ENCODE assay signal across 13 mouse cellular contexts in the genomic region with DNA sequence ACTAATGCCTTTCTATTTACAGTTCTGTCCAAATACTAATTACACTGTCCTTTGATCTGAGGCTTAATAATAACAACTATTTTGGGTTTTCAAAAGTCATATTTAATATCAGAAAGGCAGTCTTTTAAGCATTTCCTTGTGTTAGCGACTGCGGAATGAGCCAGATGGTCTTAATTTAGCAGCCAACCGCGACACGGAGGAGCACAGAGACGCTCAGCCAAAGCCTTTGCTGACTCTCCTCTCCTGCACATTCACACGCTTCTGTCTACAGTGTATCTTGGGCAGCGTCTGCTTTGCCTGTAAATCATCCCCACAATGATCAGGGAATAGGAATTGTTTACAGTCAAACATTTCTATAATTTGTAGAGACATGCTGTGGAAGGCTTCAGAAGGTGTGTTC.
DNase-seq lines count a peak whose midpoint lies in the region; ATAC-seq and TF ChIP-seq lines count a peak whose summit lies in the region.
"Had no signal": no experiment of that assay in that cellular context is flagged by ENCODE, and none has a peak within 500 bp of the region (broad histone marks: within the 10 kb centered on the region; RNA-seq: fewer than 3 reads in every experiment).

No protein-coding gene starts in this region.

- no peaks in the 10 kb centered on the region for H3K4me1 ChIP-seq in midbrain, postnatal 0 days (ENCODE audit: insufficient read depth, low read length)
- 0 out of 2 replicates have a peak, but pooled peaks cover 2% of the 10 kb centered on the region for H3K4me1 ChIP-seq in midbrain, embryonic 16.5 days (ENCODE audit: control insufficient read depth, insufficient read depth, low read length)
- peaks cover 15% of the 10 kb centered on the region for H3K4me1 ChIP-seq in forebrain, embryonic 15.5 days
- H3K4me1 ChIP-seq in kidney, embryonic 14.5 days (ENCODE audit: control insufficient read depth, insufficient read depth, low read length) = peaks cover 5% of the 10 kb centered on the region; the same call in 1 of the 2 replicates

- no peaks in the 10 kb centered on the region for H3K27me3 ChIP-seq in midbrain, postnatal 0 days (ENCODE audit: insufficient read depth, low read length)
- no peaks in the 10 kb centered on the region for H3K27me3 ChIP-seq in midbrain, embryonic 16.5 days (ENCODE audit: control insufficient read depth, insufficient read depth, low read depth, low read length)
- H3K27me3 ChIP-seq in forebrain, embryonic 15.5 days = no peaks in the 10 kb centered on the region
- no peaks in the 10 kb centered on the region for H3K27me3 ChIP-seq in kidney, embryonic 14.5 days (ENCODE audit: control insufficient read depth, insufficient read depth, low read length)
- H3K27me3 ChIP-seq: CH12.LX had no signal

- H3K9ac ChIP-seq in midbrain, postnatal 0 days (replicated peaks; ENCODE audit: low read length, poor library complexity, severe bottlenecking) = no peak overlapping the region
- no peak overlapping the region for H3K9ac ChIP-seq in midbrain, embryonic 16.5 days (ENCODE audit: low read depth, low read length)
- H3K9ac ChIP-seq in forebrain, embryonic 15.5 days (replicated peaks) = no peak overlapping the region
- H3K9ac ChIP-seq in kidney, embryonic 14.5 days (ENCODE audit: low read depth, low read length) = no peak overlapping the region
- H3K9ac ChIP-seq: lung, embryonic 14.5 days had no signal

- no peak overlapping the region for H3K4me2 ChIP-seq in midbrain, postnatal 0 days (ENCODE audit: low read depth, low read length, poor library complexity, severe bottlenecking)
- no peak overlapping the region for H3K4me2 ChIP-seq in midbrain, embryonic 16.5 days (ENCODE audit: low read length)
- no peak overlapping the region for H3K4me2 ChIP-seq in forebrain, embryonic 15.5 days (replicated peaks)
- no peak overlapping the region for H3K4me2 ChIP-seq in kidney, embryonic 14.5 days (replicated peaks; ENCODE audit: low read depth, low read length)
- H3K4me2 ChIP-seq: lung, embryonic 14.5 days had no signal

- 32% methylated on average over 8 of the region's 8 CpGs for whole genome bisulfite sequencing in midbrain, postnatal 0 days
- 47% methylated on average over 8 of the region's 8 CpGs for WGBS in midbrain, embryonic 16.5 days
- WGBS in forebrain, embryonic 15.5 days = 48% methylated on average over 8 of the region's 8 CpGs
- 58% methylated on average over 8 of the region's 8 CpGs for WGBS in kidney, embryonic 14.5 days

- no peaks in the 10 kb centered on the region for H3K36me3 ChIP-seq in midbrain, postnatal 0 days (ENCODE audit: insufficient read depth, low read length)
- H3K36me3 ChIP-seq in midbrain, embryonic 16.5 days (ENCODE audit: control insufficient read depth, insufficient read depth, low read length) = no peaks in the 10 kb centered on the region
- H3K36me3 ChIP-seq in forebrain, embryonic 15.5 days = no peaks in the 10 kb centered on the region
- H3K36me3 ChIP-seq in kidney, embryonic 14.5 days (ENCODE audit: control insufficient read depth, insufficient read depth, low read length) = no peaks in the 10 kb centered on the region

- no peak for TF ChIP-seq CTCF in midbrain, postnatal 0 days (IDR thresholded peaks at IDR 0.05)

- peak; percentile 10 to 34 for DNase-seq in frontal cortex, postnatal 36 days (ENCODE audit: low spot score in 2 of 2)
- DNase-seq in frontal cortex, postnatal 10 days (ENCODE audit: low spot score in 2 of 2) = no peak
- peak; percentile 43 for DNase-seq in midbrain, postnatal 0 days (ENCODE audit: low spot score)
- peak; percentile 14 for DNase-seq in right cerebral cortex, postnatal 4 days
- DNase-seq: adrenal gland, postnatal 25 days; gastrocnemius, postnatal 10 days; kidney, adult 2 months; lung, embryonic 14.5 days had no signal

- no peaks in the 10 kb centered on the region for H3K9me3 ChIP-seq in midbrain, postnatal 0 days (ENCODE audit: low read length)
- no peaks in the 10 kb centered on the region for H3K9me3 ChIP-seq in midbrain, embryonic 16.5 days (replicated peaks; ENCODE audit: control insufficient read depth, low read length, poor library complexity, severe bottlenecking)
- H3K9me3 ChIP-seq in forebrain, embryonic 15.5 days = no peaks in the 10 kb centered on the region
- H3K9me3 ChIP-seq in kidney, embryonic 14.5 days (ENCODE audit: control insufficient read depth, low read length) = no peaks in the 10 kb centered on the region

- H3K27ac ChIP-seq in midbrain, postnatal 0 days (ENCODE audit: low read depth, low read length) = no peak overlapping the region
- no peak overlapping the region for H3K27ac ChIP-seq in midbrain, embryonic 16.5 days (ENCODE audit: low read length)
- peak overlapping the region; percentile 36 for H3K27ac ChIP-seq in forebrain, embryonic 15.5 days (replicated peaks)
- no peak overlapping the region for H3K27ac ChIP-seq in kidney, embryonic 14.5 days (ENCODE audit: low read depth, low read length)

- H3K4me3 ChIP-seq in midbrain, postnatal 0 days (ENCODE audit: low read depth, low read length) = no peak overlapping the region
- no peak overlapping the region for H3K4me3 ChIP-seq in midbrain, embryonic 16.5 days (ENCODE audit: low read depth, low read length)
- H3K4me3 ChIP-seq in forebrain, embryonic 15.5 days = no peak overlapping the region
- no peak overlapping the region for H3K4me3 ChIP-seq in kidney, embryonic 14.5 days (ENCODE audit: low read length)

- no peak for ATAC-seq in midbrain, postnatal 0 days (ENCODE audit: low FRiP score)
- no peak for ATAC-seq in midbrain, embryonic 16.5 days
- ATAC-seq in forebrain, embryonic 15.5 days (replicated peaks) = no peak; the same call in 1 of the 2 replicates
- no peak for ATAC-seq in megakaryocyte-erythroid progenitor cell, adult 5-6 weeks (replicated peaks; ENCODE audit: low FRiP score, low TSS enrichment, poor library complexity, severe bottlenecking)
- no peak for ATAC-seq in kidney, embryonic 14.5 days (ENCODE audit: low FRiP score, low TSS enrichment)

Comparison
In these comparisons a context has a peak if more than half of its experiments do, and no peak if none do; other contexts are left out.
1. DNase-seq: peak in frontal cortex, postnatal 36 days (2 of 2), midbrain, postnatal 0 days (single experiment) and right cerebral cortex, postnatal 4 days (single experiment); none in frontal cortex, postnatal 10 days (0 of 2).